Mouse (Mus musculus): ENCODE measurements at regions not wholly inside any gene's neighbourhood (a gene's known extent, or its start where the extent isn't known, plus 50 kb on each side); places are given as distances from the start of the nearest gene placed in this dataset.
A peak's percentile ranks its signal among the peaks of the same experiment; 100 is the strongest.

GRCm38 (mm10) chr4:69197577-69197976, 243.4 kb upstream of the Brinp1 start:
- no peak for DNase-seq (ENCODE audit: low spot score)

GRCm38 (mm10) chr4:69196094-69196493, 241.9 kb upstream of the Brinp1 start:
- no peak for DNase-seq (ENCODE audit: low spot score)

GRCm38 (mm10) chr4:69195645-69196044, 241.4 kb upstream of the Brinp1 start:
- peak; percentile 89 for DNase-seq (ENCODE audit: low spot score)
